Comparison of ENCODE assay signal across 13 mouse cellular contexts in genomic region chr17:70754041-70754440, GRCm38 (mm10).
DNase-seq lines count a peak whose midpoint lies in the region; ATAC-seq and TF ChIP-seq lines count a peak whose summit lies in the region.
"Had no signal": no experiment of that assay in that cellular context is flagged by ENCODE, and none has a peak within 500 bp of the region (broad histone marks: within the 10 kb centered on the region; RNA-seq: fewer than 3 reads in every experiment).

No protein-coding gene starts in this region.

- no peak for TF ChIP-seq POLR2A in testis, adult 2 months (IDR thresholded peaks at IDR 0.05; ENCODE audit: control insufficient read depth, low read depth, low read length)

- H3K4me1 ChIP-seq in testis, adult 2 months (ENCODE audit: control insufficient read depth, insufficient read depth, low read length), result peaks cover 9% of the 10 kb centered on the region

- intact Hi-C loops in gastrocnemius, adult 2 months (cut with DNase I), result no loop called here

- no peak overlapping the region for H3K4me3 ChIP-seq in gastrocnemius, adult 2 months
- no peak overlapping the region for H3K4me3 ChIP-seq in testis, adult 2 months (ENCODE audit: control insufficient read depth, low read depth, low read length)

- H3K27ac ChIP-seq in gastrocnemius, adult 2 months, result peak overlapping the region; percentile 86
- H3K27ac ChIP-seq in testis, adult 2 months (ENCODE audit: control insufficient read depth, insufficient read depth, low read depth, low read length), result peak overlapping the region; percentile 62
- H3K27ac ChIP-seq: liver, embryonic 14.5 days had no signal

- no peak for DNase-seq in gastrocnemius, adult 2 months
- no peak for DNase-seq in gastrocnemius, postnatal 4 days (ENCODE audit: low spot score in 2 of 2)
- no peak for DNase-seq in testis, postnatal 10 days (ENCODE audit: low spot score)
- DNase-seq in kidney, postnatal 14 days, result peak; percentile 49
- no peak for DNase-seq in right cerebral cortex, adult 2 months (ENCODE audit: low spot score in 2 of 2)
- DNase-seq in lung, postnatal 10 days, result no peak
- DNase-seq: cerebellum, adult 8-10 months; gastrocnemius, postnatal 36 days; heart, postnatal 36 days; thymus, postnatal 36 days had no signal

- no peaks in the 10 kb centered on the region for H3K27me3 ChIP-seq in testis, adult 2 months (ENCODE audit: control insufficient read depth, insufficient read depth, low read length)

- no peaks in the 10 kb centered on the region for H3K36me3 ChIP-seq in testis, adult 2 months (ENCODE audit: control insufficient read depth, insufficient read depth, low read length)

- ATAC-seq in activated CD4-positive, CD25-positive, alpha-beta regulatory T cell, adult 4 months, result no peak

- TF ChIP-seq CTCF in gastrocnemius, adult 2 months (IDR thresholded peaks at IDR 0.05), result no peak
- TF ChIP-seq CTCF in testis, adult 2 months (IDR thresholded peaks at IDR 0.05; ENCODE audit: control insufficient read depth, insufficient read depth, insufficient replicate concordance, low read depth, low read length), result no peak
